Mouse (Mus musculus) heart, postnatal 0 days (tissue): ENCODE data around the gene Sec24c.

Experiments used
- CTCF ChIP-seq: IDR thresholded peaks from 2 replicates; pipeline ENCODE4 v1.5.1; 2016; ENCODE audit warnings: antibody characterized with exemption, control low read depth, low read depth
- EP300 ChIP-seq: IDR thresholded peaks from 2 replicates; pipeline ENCODE4 v1.6.1; 2016; ENCODE audit warnings: antibody characterized with exemption, low read depth

DNA sequence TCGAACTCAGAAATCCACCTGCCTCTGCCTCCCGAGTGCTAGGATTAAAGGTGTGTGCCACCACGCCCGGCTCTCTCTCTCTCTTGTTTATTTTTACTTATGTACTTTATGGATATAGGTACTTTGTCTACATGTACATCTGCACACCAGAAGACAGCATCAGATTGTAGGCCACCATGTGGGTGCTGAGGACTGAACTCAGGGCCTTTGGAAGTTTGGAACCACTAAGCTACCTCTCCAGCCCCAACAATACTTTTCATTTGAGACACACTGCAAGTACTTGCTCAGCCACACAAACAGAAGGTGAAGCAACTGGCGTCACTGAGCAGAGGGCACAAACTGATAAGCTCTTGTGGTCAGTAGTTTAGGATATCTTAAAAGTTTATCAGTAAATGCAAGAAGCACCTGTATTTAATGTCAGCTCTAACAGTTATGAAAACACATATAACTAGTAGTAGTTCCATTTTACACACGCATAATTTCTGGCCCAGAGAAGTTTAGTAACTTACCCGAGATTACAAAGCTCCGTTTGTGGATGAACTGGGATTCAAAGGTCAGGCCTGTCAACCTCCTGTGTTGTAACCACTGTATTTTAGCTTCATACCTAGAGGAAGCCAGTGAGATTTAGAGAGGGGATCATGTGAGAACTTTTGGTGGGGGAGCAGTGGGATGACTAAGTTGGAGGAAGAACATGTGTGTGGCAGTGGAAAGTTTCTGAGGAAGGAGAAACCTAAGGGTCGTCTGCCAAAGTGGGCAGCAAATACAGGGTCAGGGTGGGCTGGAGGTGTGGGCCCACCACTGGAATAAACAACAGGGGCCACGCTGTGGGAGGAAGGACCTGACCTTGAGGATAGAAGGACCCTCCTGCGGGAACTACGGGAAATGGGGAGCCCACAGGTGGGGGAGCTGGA lies 59.2 kb downstream of the Sec24c start:
- TF ChIP-seq EP300 (no peak), CTCF (no peak)
